Mouse (Mus musculus) left cerebral cortex, adult 9 months (tissue): ENCODE measurements at regions not wholly inside any gene's neighbourhood (a gene's known extent, or its start where the extent isn't known, plus 50 kb on each side); places are given as distances from the start of the nearest gene placed in this dataset.

ENCODE experiments used
- DNase-seq, 2 experiments: peaks; one replicate each; pipeline ENCODE4 v3.0.0; 2022; ENCODE audit warnings: low spot score in 2 of 2

DNA sequence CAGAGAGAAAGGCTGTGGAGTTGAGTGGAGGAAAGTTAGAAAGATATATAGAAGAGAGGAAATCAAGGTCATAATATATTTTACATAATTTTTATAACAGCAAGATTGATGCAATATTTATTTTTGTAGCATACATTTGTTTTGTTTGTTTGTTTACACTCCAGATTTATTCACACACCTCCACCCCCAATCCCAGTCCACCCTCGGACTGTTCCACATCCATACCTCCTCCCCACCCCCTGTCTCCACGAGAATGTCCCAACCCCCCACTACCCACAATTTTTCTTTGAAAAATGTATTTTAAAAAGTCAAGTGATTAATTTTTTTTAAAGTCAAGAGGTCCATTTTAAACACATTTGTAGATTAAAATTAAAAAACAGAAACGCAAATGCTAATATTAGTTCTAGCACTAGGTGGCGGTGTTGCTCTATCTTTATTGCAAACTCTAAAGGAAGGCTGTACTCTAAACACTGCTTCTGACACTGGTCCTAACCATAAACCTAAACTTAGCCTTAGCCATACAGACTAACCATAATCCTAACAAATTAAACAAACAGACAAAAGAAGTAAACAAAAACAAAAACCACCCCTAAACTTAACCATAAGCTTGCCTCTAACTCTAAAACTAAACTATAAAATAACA lies 67.8 kb downstream of the Olfr1505 start:
- DNase-seq = peak; percentile 2 to 43

DNA sequence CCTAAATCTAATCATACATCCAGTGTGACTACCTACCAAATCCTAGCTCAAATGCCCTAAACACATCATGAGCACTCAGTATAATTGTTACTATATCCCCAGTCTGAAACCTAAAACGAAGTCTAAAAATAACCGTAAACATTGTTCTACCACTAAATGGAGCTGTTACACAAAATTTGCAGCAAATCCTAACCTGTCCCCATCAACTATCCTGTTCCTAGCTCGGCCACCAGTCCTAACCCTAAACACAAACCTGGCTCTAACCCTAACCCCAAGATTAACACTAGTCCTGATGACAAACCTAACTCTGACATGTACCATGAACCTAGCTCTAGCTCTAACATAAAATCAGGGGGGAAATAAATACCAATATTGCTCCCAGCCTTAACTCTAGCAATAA lies 69.5 kb downstream of the Olfr1505 start:
- DNase-seq = no peak
